Mouse (Mus musculus) lung, postnatal 0 days (tissue): ENCODE results near the gene Itgb2. TPM values are rescaled to one million over a fixed set of nuclear protein-coding genes. Genes with fewer than 3 reads are reported as not detected.

Experiments
- ATAC-seq: fragments of 200-750 bp; cut with Nextera tagmentation; 2 replicates; pipeline ENCODE4 v1.8.0; 2017; ENCODE audit warnings: moderate library complexity
- DNase-seq: peaks from one replicate; pipeline ENCODE4 v3.0.0-alpha.2; 2016; ENCODE audit warnings: low spot score
- H3K27ac ChIP-seq: fragments of 300-500 bp; sonication (generic); 2 replicates; pipeline ENCODE4 v1.5.1; 2014; ENCODE audit warnings: antibody characterized with exemption, mild to moderate bottlenecking, low read length, mixed read lengths
- H3K27me3 ChIP-seq: fragments of 300-500 bp; sonication (generic); replicated peaks from 2 replicates; pipeline ENCODE4 v1.6.1; 2014; ENCODE audit warnings: low read length, mixed read lengths; ENCODE audit not compliant: insufficient read depth
- H3K36me3 ChIP-seq: fragments of 300-500 bp; sonication (generic); 2 replicates; pipeline ENCODE4 v1.6.1; 2014; ENCODE audit warnings: low read length, mixed read lengths; ENCODE audit not compliant: insufficient read depth
- H3K4me1 ChIP-seq: fragments of 300-500 bp; sonication (generic); 2 replicates; pipeline ENCODE4 v1.6.1; 2014; ENCODE audit warnings: antibody characterized with exemption, low read depth, low read length, mixed read lengths; ENCODE audit not compliant: insufficient read depth
- H3K4me2 ChIP-seq: fragments of 300-500 bp; sonication (generic); replicated peaks from 2 replicates; pipeline ENCODE4 v1.6.1; 2014; ENCODE audit warnings: low read depth, mild to moderate bottlenecking, low read length, moderate library complexity, mixed read lengths
- H3K4me3 ChIP-seq: fragments of 300-500 bp; sonication (generic); 2 replicates; pipeline ENCODE4 v1.5.1; 2014; ENCODE audit warnings: low read depth, low read length
- H3K9ac ChIP-seq: fragments of 300-500 bp; sonication (generic); replicated peaks from 2 replicates; pipeline ENCODE4 v1.6.1; 2014; ENCODE audit warnings: low read depth, mild to moderate bottlenecking
- H3K9me3 ChIP-seq: fragments of 300-500 bp; sonication (generic); 2 replicates; pipeline ENCODE4 v1.6.1; 2016; ENCODE audit warnings: low read length, mixed read lengths
- CTCF ChIP-seq: IDR thresholded peaks from 2 replicates; pipeline ENCODE4 v1.5.1; 2016; ENCODE audit warnings: antibody characterized with exemption, mild to moderate bottlenecking
- EP300 ChIP-seq: IDR thresholded peaks from 2 replicates; pipeline ENCODE4 v1.6.1; 2016; ENCODE audit warnings: antibody characterized with exemption, mild to moderate bottlenecking, control low read depth
- WGBS: fragments of 180-500 bp; shearing (Covaris S2); extraction: QIAGEN DNeasy Blood & Tissue Kit; methylation state at CpG from one replicate; pipeline ENCODE4 v1.1.7; 2014; 5-methylcytosine and 5-hydroxymethylcytosine counted together
- polyA plus RNA-seq: library from polyadenylated mRNA; unstranded; fragments of >200 nt; fragmentation: Nextera tagmentation; extraction: Ambion mirVana; gene quantifications from 2 replicates; pipeline ENCODE4 v1.2.1, GENCODE M21; 2015

Itgb2 gene
- polyA plus RNA-seq: 19.1 and 21.1 TPM in 2 replicates

DNA sequence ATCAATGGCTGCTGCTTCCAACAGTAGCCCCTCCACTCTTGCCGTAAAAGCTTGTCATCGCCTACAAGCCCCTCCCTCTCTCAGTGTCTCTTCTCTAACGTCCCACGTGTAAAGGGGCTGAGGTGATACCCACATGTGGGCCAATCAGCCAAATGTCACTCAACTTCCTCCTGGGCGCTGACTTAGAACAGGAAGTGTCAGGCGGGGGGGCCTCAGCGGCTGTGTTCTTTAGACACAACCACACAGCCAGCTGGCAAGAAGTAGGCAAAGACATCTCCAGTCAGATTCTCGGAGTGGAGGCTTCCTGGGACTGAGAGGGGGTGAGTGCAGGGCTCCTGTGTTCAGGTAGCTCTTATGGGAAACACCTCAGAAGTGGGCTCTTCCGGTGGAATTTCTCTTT, at the start of gene Itgb2:
Gene Itgb2 (plus strand): TSS at position 113 of the 400 bp plus-strand sequence.
- 46% methylated on average over 9 of the region's 9 CpGs for WGBS
- Histone ChIP-seq H3K4me1 (no peaks in the 10 kb centered on the region), H3K27me3 (no peaks in the 10 kb centered on the region), H3K9me3 (no peaks in the 10 kb centered on the region), H3K4me2 (no peak within 1 kb of the TSS), H3K9ac (no peak within 1 kb of the TSS), H3K36me3 (no peaks in the 10 kb centered on the region), H3K4me3 (no peak within 1 kb of the TSS), H3K27ac (no peak within 1 kb of the TSS)
- no peak for TF ChIP-seq EP300
- TF ChIP-seq CTCF: no peak
- ATAC-seq: no peak
- peak; percentile 49 for DNase-seq

DNA sequence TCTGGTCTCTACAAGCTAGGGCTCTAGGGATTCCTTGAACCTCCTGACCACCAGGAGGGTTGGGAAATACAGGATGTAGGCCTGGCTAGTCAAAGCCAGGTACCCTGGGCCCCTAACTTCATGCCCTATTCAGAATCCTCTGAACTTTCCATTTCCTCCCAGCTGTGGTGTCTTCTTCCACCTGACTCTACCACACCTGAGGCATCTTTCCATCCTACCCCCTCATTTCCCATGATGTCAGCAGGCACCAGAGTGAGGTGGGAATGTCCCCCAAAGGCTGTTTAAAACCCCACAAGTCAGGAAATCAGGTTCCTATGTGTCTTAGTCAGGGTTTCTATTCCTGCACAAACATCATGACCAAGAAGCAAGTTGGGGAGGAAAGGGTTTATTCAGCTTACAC, 48.2 kb upstream of the Itgb2 start:
- TF ChIP-seq EP300 (no peak), CTCF (no peak)
- no peak overlapping the region for H3K27ac ChIP-seq
- no peaks in the 10 kb centered on the region for H3K9me3 ChIP-seq
- no peaks in the 10 kb centered on the region for H3K27me3 ChIP-seq
- H3K4me1 ChIP-seq: peaks cover 13% of the 10 kb centered on the region
- ATAC-seq: no peak
- no peak for DNase-seq
- no peak overlapping the region for H3K9ac ChIP-seq
- H3K36me3 ChIP-seq: 0 out of 2 replicates have a peak, but pooled peaks cover 7% of the 10 kb centered on the region
- no peak overlapping the region for H3K4me2 ChIP-seq
- H3K4me3 ChIP-seq: no peak overlapping the region

DNA sequence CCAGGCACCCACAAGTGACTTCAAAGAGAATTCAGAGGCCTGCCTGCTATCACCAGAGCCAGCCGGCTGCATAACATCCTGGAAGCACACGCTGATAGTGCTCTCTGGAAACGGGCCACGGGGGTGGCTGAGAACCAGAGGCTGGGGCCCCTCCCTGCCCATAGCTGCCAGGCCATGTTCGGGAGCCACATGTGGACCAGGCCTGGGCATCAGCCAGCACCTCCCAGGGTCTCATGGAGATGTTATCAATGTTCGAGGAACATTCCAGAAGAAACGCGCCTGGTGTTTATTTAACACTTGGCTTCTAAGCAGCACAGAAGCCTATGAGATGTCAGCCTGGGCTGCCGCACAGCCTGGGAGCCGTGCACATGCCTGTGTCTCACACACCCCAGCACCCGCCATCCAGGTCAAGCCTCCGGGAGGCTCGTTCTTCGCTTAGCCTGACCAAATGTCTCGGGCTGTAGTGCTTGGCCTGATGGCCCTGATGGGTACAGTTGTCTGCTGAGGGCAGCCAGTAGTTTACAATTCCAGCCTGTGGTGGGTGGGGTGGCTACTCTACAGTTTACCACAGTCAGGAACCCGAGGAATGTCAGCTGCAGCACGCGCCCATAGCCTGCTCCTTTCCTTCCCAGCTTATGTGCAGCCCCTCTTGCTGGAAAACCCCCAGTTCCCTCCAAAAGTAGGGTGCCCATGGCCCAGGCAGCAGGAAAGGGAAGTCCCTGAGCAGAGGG, 45.7 kb upstream of the Itgb2 start:
- no peaks in the 10 kb centered on the region for H3K9me3 ChIP-seq
- H3K27me3 ChIP-seq: no peaks in the 10 kb centered on the region
- no peak for TF ChIP-seq CTCF
- TF ChIP-seq EP300: peak; percentile 79; the same call in 1 of the 2 replicates
- no peak overlapping the region for H3K4me3 ChIP-seq
- peak overlapping the region; percentile 1; the same call in 1 of the 2 replicates for H3K9ac ChIP-seq
- ATAC-seq (peak; percentile 93), DNase-seq (peak; percentile 93)
- 0 out of 2 replicates have a peak overlapping the region, but pooled peaks have one; percentile 8 for H3K4me2 ChIP-seq
- peaks cover 28% of the 10 kb centered on the region; the same call in 1 of the 2 replicates for H3K36me3 ChIP-seq
- peak overlapping the region; percentile 64 for H3K27ac ChIP-seq
- WGBS: 5% methylated on average over 18 of the region's 18 CpGs
- peaks cover 13% of the 10 kb centered on the region for H3K4me1 ChIP-seq

DNA sequence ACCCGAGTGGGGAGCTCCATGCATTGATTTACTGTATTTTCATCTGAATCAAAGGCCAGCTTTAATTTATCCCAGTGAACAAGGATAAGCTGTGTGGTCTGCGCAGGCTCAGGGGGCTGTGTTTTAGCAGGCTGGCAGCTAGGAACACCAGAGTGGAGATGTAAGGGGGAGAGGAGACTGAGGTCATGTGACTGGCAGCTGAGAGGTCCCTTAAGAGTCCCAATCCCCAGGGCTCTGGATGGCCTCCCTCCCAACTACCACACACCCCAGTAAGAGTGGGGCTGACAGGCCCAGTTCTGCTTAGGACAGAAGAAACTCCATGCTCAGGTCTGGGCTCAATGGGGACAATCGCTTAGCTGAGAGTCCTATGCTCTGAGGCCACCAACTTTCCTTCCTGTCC, 44.3 kb upstream of the Itgb2 start:
- no peak for TF ChIP-seq CTCF
- H3K27ac ChIP-seq: no peak overlapping the region
- no peak overlapping the region for H3K9ac ChIP-seq
- no peak overlapping the region for H3K4me2 ChIP-seq
- no peak overlapping the region for H3K4me3 ChIP-seq
- DNase-seq: no peak
- ATAC-seq: no peak
- peaks cover 13% of the 10 kb centered on the region for H3K4me1 ChIP-seq
- no peaks in the 10 kb centered on the region for H3K27me3 ChIP-seq
- 81% methylated on average over 3 of the region's 3 CpGs for WGBS
- no peaks in the 10 kb centered on the region for H3K9me3 ChIP-seq
- H3K36me3 ChIP-seq: peaks cover 28% of the 10 kb centered on the region; the same call in 1 of the 2 replicates

DNA sequence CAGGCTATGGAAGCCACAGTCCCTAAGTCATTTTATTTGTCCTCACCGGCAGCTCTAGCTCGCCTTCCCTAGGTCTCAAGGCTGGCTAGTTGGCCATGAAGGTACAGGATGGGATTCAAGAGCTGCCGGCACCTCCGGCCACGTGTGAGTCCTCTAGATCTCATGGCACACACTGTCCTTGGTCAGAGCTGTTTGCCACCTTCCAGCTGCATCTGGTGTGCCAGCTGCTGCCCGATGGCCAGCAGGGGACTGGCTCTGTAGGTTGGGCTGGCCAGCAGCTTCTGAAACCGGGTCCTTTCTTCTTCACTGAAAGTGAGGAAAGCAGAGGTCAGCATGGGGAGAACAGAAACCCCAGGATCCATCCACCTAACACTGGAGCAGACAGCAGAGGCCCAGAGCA, 41.9 kb upstream of the Itgb2 start:
- Histone ChIP-seq H3K9me3 (no peaks in the 10 kb centered on the region), H3K4me1 (peaks cover 13% of the 10 kb centered on the region), H3K36me3 (peaks cover 28% of the 10 kb centered on the region; the same call in 1 of the 2 replicates), H3K27me3 (no peaks in the 10 kb centered on the region), H3K9ac (no peak overlapping the region), H3K27ac (no peak overlapping the region), H3K4me2 (no peak overlapping the region), H3K4me3 (no peak overlapping the region)
- no peak for TF ChIP-seq EP300
- TF ChIP-seq CTCF: no peak
- ATAC-seq (no peak), DNase-seq (no peak)
- 94% methylated on average over 7 of the region's 7 CpGs for WGBS

DNA sequence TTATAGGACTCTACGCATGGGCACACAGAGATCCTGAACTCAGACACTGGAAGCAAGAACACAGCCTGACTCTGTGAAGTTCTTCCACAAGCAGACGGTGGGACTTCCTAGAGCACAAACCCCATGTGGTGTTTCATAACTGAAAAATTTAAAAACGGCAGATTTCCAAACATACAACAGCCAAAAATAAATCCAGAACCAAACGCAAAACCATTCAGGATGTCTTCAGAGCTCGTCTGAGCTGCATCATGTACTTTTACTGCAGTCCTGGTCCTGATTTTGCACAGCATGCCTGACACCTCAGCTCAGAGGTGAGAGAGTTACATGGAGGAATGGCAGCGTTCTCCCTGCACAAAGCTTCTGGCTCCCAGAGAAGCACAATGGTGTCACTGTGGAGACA, 38.5 kb upstream of the Itgb2 start:
- no peaks in the 10 kb centered on the region for H3K4me1 ChIP-seq
- no peak overlapping the region for H3K4me2 ChIP-seq
- TF ChIP-seq CTCF (no peak), EP300 (no peak)
- DNase-seq (no peak), ATAC-seq (no peak)
- peaks cover 25% of the 10 kb centered on the region; the same call in 1 of the 2 replicates for H3K36me3 ChIP-seq
- 72% methylated on average over 6 of the region's 6 CpGs for WGBS
- peak overlapping the region; percentile 43; the same call in 1 of the 2 replicates for H3K27ac ChIP-seq
- H3K4me3 ChIP-seq: no peak overlapping the region
- H3K9ac ChIP-seq: no peak overlapping the region
- H3K9me3 ChIP-seq: no peaks in the 10 kb centered on the region
- H3K27me3 ChIP-seq: no peaks in the 10 kb centered on the region
